Mouse (Mus musculus) brain, adult 10 weeks (tissue): ENCODE results near the gene Olfr1205. TPM values are rescaled to one million over a fixed set of nuclear protein-coding genes. Genes with fewer than 3 reads are reported as not detected.

Experiments used
- polyA plus RNA-seq: library from polyadenylated mRNA; stranded (reverse); fragments of 350-450 nt; fragmentation: Illumina TruSeq; extraction: RNeasy Lipid Tissue Mini Kit (QIAGEN cat#74804); gene quantifications from one replicate; pipeline ENCODE4 v1.2.3, GENCODE M21; 2015; ENCODE audit warnings: low read depth, low replicate concordance

Olfr1205 gene
- not detected for polyA plus RNA-seq

DNA sequence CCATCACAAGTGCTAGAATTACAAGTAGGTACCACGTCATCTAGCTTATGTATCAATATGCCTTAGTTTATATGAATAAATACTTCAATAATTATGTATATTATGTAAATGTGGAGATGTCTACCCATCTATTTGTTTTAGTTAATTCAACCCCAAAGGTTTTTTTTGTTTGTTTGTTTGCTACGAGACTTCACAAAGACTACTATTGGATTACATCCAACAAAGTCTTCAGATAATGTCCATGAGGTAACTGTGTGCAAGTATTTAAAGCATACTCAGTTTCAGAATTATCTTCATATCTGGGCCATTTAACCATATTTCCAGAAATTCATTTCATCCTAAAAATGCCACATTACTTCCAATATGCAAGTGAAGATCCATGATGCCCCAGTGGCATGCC lies at the start of gene Olfr1205:
Gene Olfr1205, plus strand, starts transcription at position 301 of the 400 bp plus-strand sequence.

DNA sequence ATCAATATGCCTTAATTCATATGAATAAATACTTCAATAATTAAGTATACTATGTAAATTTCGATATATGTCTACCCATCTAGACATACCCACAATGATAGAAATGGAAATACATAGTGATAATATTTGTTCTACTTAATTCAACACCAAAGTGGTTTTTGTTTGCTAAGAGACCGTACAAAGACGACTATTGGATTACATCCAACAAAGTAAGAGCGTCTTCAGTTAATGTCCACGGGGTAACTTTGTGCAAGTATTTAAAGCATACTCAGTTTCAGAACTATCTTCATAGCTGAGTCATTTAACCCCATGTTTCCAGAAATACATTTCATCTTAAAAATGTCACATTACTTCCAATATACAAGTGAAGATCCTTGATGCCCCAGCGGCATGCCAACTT lies 36.8 kb upstream of the Olfr1205 start, which contains the start of gene Olfr1201:
Gene Olfr1201, plus strand, starts transcription at position 301 of the 400 bp plus-strand sequence.

DNA sequence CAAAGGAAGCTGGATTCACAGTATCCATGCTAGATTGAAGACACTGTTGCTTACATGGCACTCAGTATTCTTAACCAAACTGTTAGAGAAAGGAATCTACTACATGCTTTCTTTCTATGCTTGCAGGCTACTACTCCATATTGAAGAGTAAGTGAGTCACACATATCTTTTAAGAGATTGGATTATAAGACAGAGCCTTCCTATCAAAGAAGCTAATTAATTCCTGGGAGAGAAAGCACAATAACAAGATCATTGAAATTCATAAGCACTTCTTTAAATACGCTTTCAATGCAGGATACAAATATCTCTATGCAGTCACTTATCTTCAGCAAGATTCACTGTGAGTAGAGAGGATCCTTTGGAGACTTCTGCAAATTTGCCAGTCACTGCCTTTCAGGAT lies 15.3 kb upstream of the Olfr1205 start, which contains the start of gene Olfr1202:
Gene Olfr1202, plus strand, starts transcription at position 301 of the 400 bp plus-strand sequence.

DNA sequence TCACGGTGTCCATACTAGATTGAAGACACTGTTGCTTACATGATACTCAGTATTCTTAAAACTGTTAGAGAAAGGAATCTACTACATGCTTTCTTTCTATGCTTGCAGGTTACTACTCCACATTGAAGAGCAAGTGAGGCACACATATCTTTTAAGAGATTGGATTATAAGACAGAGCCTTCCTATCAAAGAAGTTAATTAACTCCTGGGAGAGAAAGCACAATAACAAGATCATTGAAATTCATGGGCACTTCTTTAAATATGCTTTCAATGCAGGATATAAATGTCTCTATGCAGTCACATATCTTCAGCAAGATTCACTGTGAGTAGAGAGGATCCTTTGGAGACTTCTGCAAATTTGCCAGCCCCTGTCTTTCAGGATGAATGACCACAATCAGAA lies 19.5 kb downstream of the Olfr1205 start, which contains the start of gene Olfr1204:
Gene Olfr1204, plus strand, starts transcription at position 301 of the 400 bp plus-strand sequence.

DNA sequence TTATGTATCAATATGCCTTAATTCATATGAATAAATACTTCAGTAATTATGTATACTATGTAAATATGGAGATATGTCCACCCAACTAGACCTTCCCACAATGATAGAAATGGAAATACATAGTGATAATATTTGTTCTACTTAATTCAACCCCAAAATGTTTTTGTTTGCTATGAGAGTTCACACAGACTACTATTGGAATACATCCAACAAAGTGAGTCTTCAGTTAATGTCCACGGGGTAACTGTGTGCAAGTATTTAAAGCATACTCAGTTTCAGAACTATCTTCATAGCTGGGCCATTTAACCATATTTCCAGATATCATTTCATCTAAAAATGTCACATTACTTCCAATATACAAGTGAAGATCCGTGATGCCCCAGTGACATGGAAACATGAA lies 33.4 kb downstream of the Olfr1205 start, which contains the start of gene Olfr1206:
Gene Olfr1206, plus strand, starts transcription at position 301 of the 400 bp plus-strand sequence.

Other genes with a start within 250 kb of the Olfr1205 start
- not detected for gene Olfr1189, start 243.3 kb upstream of the Olfr1205 start, polyA plus RNA-seq
- not detected for gene Olfr1191-ps1, start 189.2 kb upstream of the Olfr1205 start, polyA plus RNA-seq
- not detected for gene Olfr1192-ps1, start 181.2 kb upstream of the Olfr1205 start, polyA plus RNA-seq
- gene Olfr1193, start 154.1 kb upstream of the Olfr1205 start, polyA plus RNA-seq, result not detected
- not detected for gene Olfr1195, start 140.6 kb upstream of the Olfr1205 start, polyA plus RNA-seq
- not detected for gene Olfr1196, start 125.1 kb upstream of the Olfr1205 start, polyA plus RNA-seq
- gene Olfr1197, start 97.4 kb upstream of the Olfr1205 start, polyA plus RNA-seq, result not detected
- gene Olfr1198, start 78.4 kb upstream of the Olfr1205 start, polyA plus RNA-seq, result not detected
- not detected for gene Olfr1199, start 69.3 kb upstream of the Olfr1205 start, polyA plus RNA-seq
- gene Olfr1200, start 59.2 kb upstream of the Olfr1205 start, polyA plus RNA-seq, result not detected
- not detected for gene Olfr1201, start 36.7 kb upstream of the Olfr1205 start, polyA plus RNA-seq
- gene Olfr1202, start 15.2 kb upstream of the Olfr1205 start, polyA plus RNA-seq, result not detected
- not detected for gene Olfr1204, start 19.6 kb downstream of the Olfr1205 start, polyA plus RNA-seq
- gene Olfr1206, start 33.5 kb downstream of the Olfr1205 start, polyA plus RNA-seq, result not detected
- not detected for gene Olfr1208, start 72.6 kb downstream of the Olfr1205 start, polyA plus RNA-seq
- gene Olfr1209, start 85.4 kb downstream of the Olfr1205 start, polyA plus RNA-seq, result not detected
- gene Olfr1211, start 108.4 kb downstream of the Olfr1205 start, polyA plus RNA-seq, result not detected
- not detected for gene Olfr1212, start 124.2 kb downstream of the Olfr1205 start, polyA plus RNA-seq
- gene Gm13762, start 150.5 kb downstream of the Olfr1205 start, polyA plus RNA-seq, result not detected
- not detected for gene Olfr1214, start 162.9 kb downstream of the Olfr1205 start, polyA plus RNA-seq
- not detected for gene Olfr1215, start 177.2 kb downstream of the Olfr1205 start, polyA plus RNA-seq
- not detected for gene Olfr1216, start 188.6 kb downstream of the Olfr1205 start, polyA plus RNA-seq
- not detected for gene Olfr1217, start 202.3 kb downstream of the Olfr1205 start, polyA plus RNA-seq
- gene Olfr1218, start 231.4 kb downstream of the Olfr1205 start, polyA plus RNA-seq, result not detected